Mouse (Mus musculus): ENCODE results near the gene Lamc3. TPM values are rescaled to one million over a fixed set of nuclear protein-coding genes. Genes with fewer than 3 reads are reported as not detected.

The Lamc3 gene
- polyA plus RNA-seq, 1 experiment from 2014 or later = 0.41 TPM

GRCm38 (mm10) chr2:31934551-31934950 lies 47.5 kb downstream of the Lamc3 start:
- H3K9ac ChIP-seq (ENCODE audit: low read length) = no peak overlapping the region
- 56% methylated on average over 4 of the region's 4 CpGs for WGBS
- no peaks in the 10 kb centered on the region for H3K36me3 ChIP-seq (ENCODE audit: control insufficient read depth, insufficient read depth)
- no peak overlapping the region for H3K27ac ChIP-seq (ENCODE audit: low read length)
- H3K4me3 ChIP-seq (ENCODE audit: low read length) = no peak overlapping the region
- no peaks in the 10 kb centered on the region for H3K27me3 ChIP-seq (ENCODE audit: control insufficient read depth, insufficient read depth, low read length)
- H3K4me1 ChIP-seq (ENCODE audit: control insufficient read depth, insufficient read depth, low read length) = no peaks in the 10 kb centered on the region
- no peak for ATAC-seq (replicated peaks; ENCODE audit: extremely low read depth, insufficient read depth, low FRiP score)
- no peak overlapping the region for H3K4me2 ChIP-seq (ENCODE audit: low read depth, low read length)
- H3K9me3 ChIP-seq (replicated peaks; ENCODE audit: control insufficient read depth, low read length) = no peaks in the 10 kb centered on the region

DNA sequence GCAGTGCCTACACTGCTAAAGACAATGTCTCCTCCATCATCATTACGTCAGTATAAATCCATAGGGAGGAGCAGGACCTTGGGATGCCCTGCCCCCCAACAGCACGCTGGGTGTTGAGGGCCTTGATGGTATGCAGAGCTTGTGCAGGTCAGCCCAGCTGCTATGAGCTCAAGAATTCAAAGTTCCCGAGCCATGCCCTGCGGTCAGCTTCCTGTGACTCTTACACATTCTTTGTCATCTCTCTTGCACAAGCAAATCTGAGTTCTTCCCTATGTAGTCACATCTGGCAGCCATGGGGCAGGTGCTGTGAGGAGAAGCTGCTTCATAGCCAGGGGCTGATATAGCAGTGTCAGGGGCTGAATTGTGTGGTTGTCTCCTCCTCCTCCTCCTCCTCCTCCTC lies 48.0 kb downstream of the Lamc3 start:
- H3K4me2 ChIP-seq (ENCODE audit: low read depth, low read length) = no peak overlapping the region
- H3K4me3 ChIP-seq (ENCODE audit: low read length) = no peak overlapping the region
- ATAC-seq (replicated peaks; ENCODE audit: extremely low read depth, insufficient read depth, low FRiP score) = no peak
- no peak overlapping the region for H3K27ac ChIP-seq (ENCODE audit: low read length)
- H3K36me3 ChIP-seq (ENCODE audit: control insufficient read depth, insufficient read depth) = no peaks in the 10 kb centered on the region
- H3K9me3 ChIP-seq (replicated peaks; ENCODE audit: control insufficient read depth, low read length) = no peaks in the 10 kb centered on the region
- no peaks in the 10 kb centered on the region for H3K4me1 ChIP-seq (ENCODE audit: control insufficient read depth, insufficient read depth, low read length)
- WGBS = 19% methylated on average over 4 of the region's 4 CpGs
- H3K27me3 ChIP-seq (ENCODE audit: control insufficient read depth, insufficient read depth, low read length) = no peaks in the 10 kb centered on the region
- H3K9ac ChIP-seq (ENCODE audit: low read length) = no peak overlapping the region

- no peaks in the 10 kb centered on the region for H3K4me1 ChIP-seq (ENCODE audit: control insufficient read depth, insufficient read depth, low read length)
- 69% methylated on average over 1 of the region's 1 CpGs for WGBS
- no peaks in the 10 kb centered on the region for H3K36me3 ChIP-seq (ENCODE audit: control insufficient read depth, insufficient read depth)
- H3K9ac ChIP-seq (ENCODE audit: low read length) = no peak overlapping the region
- no peaks in the 10 kb centered on the region for H3K9me3 ChIP-seq (replicated peaks; ENCODE audit: control insufficient read depth, low read length)
- H3K4me2 ChIP-seq (ENCODE audit: low read depth, low read length) = no peak overlapping the region
- no peak overlapping the region for H3K4me3 ChIP-seq (ENCODE audit: low read length)
- H3K27me3 ChIP-seq (ENCODE audit: control insufficient read depth, insufficient read depth, low read length) = no peaks in the 10 kb centered on the region
- H3K27ac ChIP-seq (ENCODE audit: low read length) = no peak overlapping the region
- ATAC-seq (replicated peaks; ENCODE audit: extremely low read depth, insufficient read depth, low FRiP score) = no peak
Measured at GRCm38 (mm10) chr2:31938298-31938697, 51.2 kb downstream of the Lamc3 start.

DNA sequence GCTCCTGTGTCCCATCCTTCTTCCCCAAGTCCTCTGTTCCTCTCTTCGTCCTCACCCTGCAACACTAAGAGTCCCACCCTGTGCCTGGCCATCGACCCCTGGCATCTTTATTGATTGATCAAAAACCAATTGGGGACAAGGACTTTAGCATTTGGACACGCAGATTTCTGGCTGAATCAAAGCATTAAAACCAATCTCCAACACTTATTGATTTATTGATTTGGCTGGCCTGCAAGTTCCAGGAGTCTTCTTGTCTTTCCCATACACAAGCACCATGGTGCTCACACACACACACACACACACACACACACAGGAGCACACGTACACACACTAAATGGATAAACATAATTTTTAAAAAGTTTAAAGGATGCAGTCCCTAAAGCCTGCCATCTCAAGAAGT lies 55.9 kb downstream of the Lamc3 start:
- H3K36me3 ChIP-seq (ENCODE audit: control insufficient read depth, insufficient read depth) = no peaks in the 10 kb centered on the region
- H3K4me1 ChIP-seq (ENCODE audit: control insufficient read depth, insufficient read depth, low read length) = no peaks in the 10 kb centered on the region
- no peak overlapping the region for H3K4me3 ChIP-seq (ENCODE audit: low read length)
- H3K27ac ChIP-seq (ENCODE audit: low read length) = no peak overlapping the region
- WGBS = 63% methylated on average over 4 of the region's 4 CpGs
- H3K4me2 ChIP-seq (ENCODE audit: low read depth, low read length) = no peak overlapping the region
- no peak for ATAC-seq (replicated peaks; ENCODE audit: extremely low read depth, insufficient read depth, low FRiP score)
- H3K9ac ChIP-seq (ENCODE audit: low read length) = no peak overlapping the region
- no peaks in the 10 kb centered on the region; the same call in 1 of the 2 replicates for H3K27me3 ChIP-seq (ENCODE audit: control insufficient read depth, insufficient read depth, low read length)
- H3K9me3 ChIP-seq (replicated peaks; ENCODE audit: control insufficient read depth, low read length) = no peaks in the 10 kb centered on the region

GRCm38 (mm10) chr2:31945580-31945979 lies 58.5 kb downstream of the Lamc3 start:
- Histone ChIP-seq H3K4me3 (ENCODE audit: low read length) (no peak overlapping the region), H3K4me2 (ENCODE audit: low read depth, low read length) (no peak overlapping the region), H3K36me3 (ENCODE audit: control insufficient read depth, insufficient read depth) (no peaks in the 10 kb centered on the region), H3K27me3 (ENCODE audit: control insufficient read depth, insufficient read depth, low read length) (peaks cover 5% of the 10 kb centered on the region; the same call in 1 of the 2 replicates), H3K9me3 (replicated peaks; ENCODE audit: control insufficient read depth, low read length) (no peaks in the 10 kb centered on the region), H3K4me1 (ENCODE audit: control insufficient read depth, insufficient read depth, low read length) (peaks cover under 1% of the 10 kb centered on the region; the same call in 1 of the 2 replicates), H3K27ac (ENCODE audit: low read length) (no peak overlapping the region), H3K9ac (ENCODE audit: low read length) (no peak overlapping the region)
- WGBS = 62% methylated on average over 2 of the region's 2 CpGs
- no peak for ATAC-seq (replicated peaks; ENCODE audit: extremely low read depth, insufficient read depth, low FRiP score)

- no peak for ATAC-seq (replicated peaks; ENCODE audit: extremely low read depth, insufficient read depth, low FRiP score)
Measured at GRCm38 (mm10) chr2:31948392-31948791, 61.3 kb downstream of the Lamc3 start.

DNA sequence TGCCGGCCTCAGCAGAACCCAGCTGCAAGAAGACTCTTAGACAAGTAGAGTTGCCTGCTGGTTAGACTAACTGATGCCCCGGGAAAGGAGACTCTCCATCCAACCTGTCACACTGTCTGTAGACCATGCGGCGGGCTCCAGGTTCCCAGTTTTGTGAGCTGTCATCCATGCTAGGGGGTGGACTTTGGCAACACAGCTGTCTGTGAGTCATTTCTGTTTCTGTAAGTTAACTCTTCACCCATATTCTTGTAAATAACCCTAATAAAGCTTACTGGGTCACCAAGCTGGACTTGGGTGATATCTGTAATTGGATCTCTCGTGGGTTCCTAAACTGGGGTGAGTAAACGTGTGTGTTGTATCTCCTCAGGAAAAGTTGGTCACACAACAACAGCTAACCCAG lies 61.7 kb downstream of the Lamc3 start:
- Histone ChIP-seq H3K9ac (ENCODE audit: low read length) (no peak overlapping the region), H3K9me3 (replicated peaks; ENCODE audit: control insufficient read depth, low read length) (no peaks in the 10 kb centered on the region), H3K4me2 (ENCODE audit: low read depth, low read length) (no peak overlapping the region), H3K4me3 (ENCODE audit: low read length) (no peak overlapping the region), H3K27me3 (ENCODE audit: control insufficient read depth, insufficient read depth, low read length) (peaks cover 8% of the 10 kb centered on the region; the same call in 1 of the 2 replicates), H3K4me1 (ENCODE audit: control insufficient read depth, insufficient read depth, low read length) (peaks cover 23% of the 10 kb centered on the region), H3K36me3 (ENCODE audit: control insufficient read depth, insufficient read depth) (no peaks in the 10 kb centered on the region), H3K27ac (ENCODE audit: low read length) (no peak overlapping the region)
- no peak for ATAC-seq (replicated peaks; ENCODE audit: extremely low read depth, insufficient read depth, low FRiP score)
- WGBS = 70% methylated on average over 6 of the region's 6 CpGs

More at GRCm38 (mm10) chr2:31948392-31948791, 61.3 kb downstream of the Lamc3 start:
- Histone ChIP-seq H3K36me3 (ENCODE audit: control insufficient read depth, insufficient read depth) (no peaks in the 10 kb centered on the region), H3K4me1 (ENCODE audit: control insufficient read depth, insufficient read depth, low read length) (peaks cover 19% of the 10 kb centered on the region), H3K27me3 (ENCODE audit: control insufficient read depth, insufficient read depth, low read length) (peaks cover 8% of the 10 kb centered on the region; the same call in 1 of the 2 replicates), H3K9me3 (replicated peaks; ENCODE audit: control insufficient read depth, low read length) (no peaks in the 10 kb centered on the region), H3K4me3 (ENCODE audit: low read length) (no peak overlapping the region), H3K9ac (ENCODE audit: low read length) (no peak overlapping the region), H3K27ac (ENCODE audit: low read length) (no peak overlapping the region), H3K4me2 (ENCODE audit: low read depth, low read length) (no peak overlapping the region)
- WGBS = 61% methylated on average over 6 of the region's 6 CpGs

DNA sequence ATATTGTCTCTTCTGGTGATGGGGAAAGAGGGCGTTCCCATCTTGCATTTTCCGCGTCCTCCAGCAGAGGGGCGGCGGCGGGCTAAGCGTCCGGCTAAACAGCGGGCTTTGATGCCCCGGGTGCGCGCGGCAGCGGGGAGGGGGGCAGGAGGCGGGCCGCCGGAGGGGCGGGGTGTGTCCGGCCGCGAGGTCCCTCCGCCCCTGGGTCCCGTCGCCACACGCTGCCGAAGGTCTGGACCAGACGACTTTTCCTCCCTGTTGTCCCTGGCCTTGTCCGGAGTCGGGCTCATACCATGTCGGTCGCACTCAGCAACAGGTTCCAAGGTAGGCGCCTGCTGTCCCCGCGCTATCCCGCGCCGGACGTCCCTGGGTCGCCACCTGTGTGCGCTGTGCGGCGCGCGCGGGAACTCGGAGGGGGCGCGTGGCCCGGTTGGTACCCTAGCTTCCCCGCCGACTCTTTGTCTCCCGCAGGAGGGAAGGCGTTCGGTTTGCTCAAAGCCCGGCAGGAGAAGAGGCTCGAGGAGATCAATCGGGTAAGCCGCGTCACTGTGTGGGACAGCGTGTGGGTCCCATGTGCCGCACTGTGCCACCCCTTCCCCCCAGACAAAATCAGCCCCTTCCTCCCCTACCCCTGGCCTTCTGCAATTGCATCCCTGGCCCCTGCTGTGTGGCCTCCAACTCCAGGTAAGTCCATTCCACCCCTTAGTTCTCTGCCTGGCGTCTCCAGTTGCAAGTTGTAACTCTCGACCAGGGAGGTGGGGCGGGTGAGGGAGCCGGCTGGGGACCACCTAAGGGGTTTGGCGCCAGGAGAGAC lies 63.2 kb downstream of the Lamc3 start, which contains the start of gene Aif1l:
TSS of gene Aif1l (plus strand) at position 82 of the 814 bp plus-strand sequence.
- Histone ChIP-seq H3K27ac (ENCODE audit: low read length) (peak within 1 kb of the TSS; percentile 11; the same call in 1 of the 2 replicates), H3K9me3 (replicated peaks; ENCODE audit: control insufficient read depth, low read length) (no peaks in the 10 kb centered on the region), H3K27me3 (ENCODE audit: control insufficient read depth, insufficient read depth, low read length) (peaks cover 8% of the 10 kb centered on the region; the same call in 1 of the 2 replicates), H3K4me2 (ENCODE audit: low read depth, low read length) (peak within 1 kb of the TSS; percentile 98), H3K4me1 (ENCODE audit: control insufficient read depth, insufficient read depth, low read length) (peaks cover 35% of the 10 kb centered on the region), H3K4me3 (ENCODE audit: low read length) (peak within 1 kb of the TSS; percentile 75), H3K36me3 (ENCODE audit: control insufficient read depth, insufficient read depth) (no peaks in the 10 kb centered on the region), H3K9ac (ENCODE audit: low read length) (peak within 1 kb of the TSS; percentile 80)
- ATAC-seq (replicated peaks; ENCODE audit: extremely low read depth, insufficient read depth, low FRiP score) = peak; percentile 59
- under 1% methylated on average over 63 of the region's 66 CpGs for WGBS

DNA sequence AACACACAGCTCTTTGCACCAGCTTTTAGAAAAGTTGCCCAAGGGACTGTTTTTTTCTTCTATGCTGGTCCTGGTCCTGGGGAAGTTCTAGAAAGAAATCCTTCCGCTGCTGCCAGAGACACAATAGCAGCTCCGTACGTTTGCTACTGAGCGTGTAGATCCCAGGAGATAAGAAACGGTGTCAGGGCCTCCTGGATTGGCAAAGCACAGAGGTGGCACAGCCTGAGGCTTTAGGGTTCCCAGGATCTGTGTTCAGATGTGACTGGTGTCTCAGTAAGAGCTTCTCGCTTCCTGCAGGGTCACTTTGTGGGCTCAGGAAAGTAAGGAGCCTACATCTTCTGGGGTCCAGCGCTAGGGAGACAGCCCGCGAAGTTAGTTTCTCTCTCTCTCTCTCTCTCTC lies 63.9 kb downstream of the Lamc3 start:
- peak overlapping the region; percentile 80 for H3K9ac ChIP-seq (ENCODE audit: low read length)
- 27% methylated on average over 9 of the region's 9 CpGs for WGBS
- H3K9me3 ChIP-seq (replicated peaks; ENCODE audit: control insufficient read depth, low read length) = no peaks in the 10 kb centered on the region
- H3K4me2 ChIP-seq (ENCODE audit: low read depth, low read length) = peak overlapping the region; percentile 98
- peaks cover 8% of the 10 kb centered on the region; the same call in 1 of the 2 replicates for H3K27me3 ChIP-seq (ENCODE audit: control insufficient read depth, insufficient read depth, low read length)
- peak overlapping the region; percentile 75 for H3K4me3 ChIP-seq (ENCODE audit: low read length)
- peaks cover 35% of the 10 kb centered on the region for H3K4me1 ChIP-seq (ENCODE audit: control insufficient read depth, insufficient read depth, low read length)
- no peak overlapping the region for H3K27ac ChIP-seq (ENCODE audit: low read length)
- no peaks in the 10 kb centered on the region for H3K36me3 ChIP-seq (ENCODE audit: control insufficient read depth, insufficient read depth)
- ATAC-seq (replicated peaks; ENCODE audit: extremely low read depth, insufficient read depth, low FRiP score) = no peak
